Mouse (Mus musculus): ENCODE results near the gene D430041D05Rik.

- TF ChIP-seq CTCF (IDR thresholded peaks at IDR 0.05; ENCODE audit: low read depth, low read length) (no peak), POLR2A (IDR thresholded peaks at IDR 0.05; ENCODE audit: borderline replicate concordance, low read depth, low read length) (no peak)
Measured at GRCm38 (mm10) chr2:104168186-104168896, 242.5 kb downstream of the D430041D05Rik start.
